Mouse (Mus musculus) hindbrain, embryonic 13.5 days (tissue): ENCODE measurements at regions not wholly inside any gene's neighbourhood (a gene's known extent, or its start where the extent isn't known, plus 50 kb on each side); places are given as distances from the start of the nearest gene placed in this dataset.

ENCODE experiments used
- ATAC-seq: fragments of 200-750 bp; cut with Nextera tagmentation; 2 replicates; pipeline ENCODE4 v1.8.0; 2017; ENCODE audit warnings: moderate TSS enrichment; ENCODE audit not compliant: low FRiP score
- H3K27ac ChIP-seq: fragments of 300-500 bp; sonication (generic); 2 replicates; pipeline ENCODE4 v1.5.1; 2015; ENCODE audit warnings: inconsistent platforms, mild to moderate bottlenecking, moderate library complexity
- H3K27me3 ChIP-seq: fragments of 300-500 bp; sonication (generic); 2 replicates; pipeline ENCODE4 v1.6.1; 2015; ENCODE audit warnings: mild to moderate bottlenecking, inconsistent platforms
- H3K36me3 ChIP-seq: fragments of 300-500 bp; sonication (generic); 2 replicates; pipeline ENCODE4 v1.6.1; 2015; ENCODE audit warnings: mild to moderate bottlenecking, inconsistent platforms
- H3K4me1 ChIP-seq: fragments of 300-500 bp; sonication (generic); replicated peaks from 2 replicates; pipeline ENCODE4 v1.6.1; 2015; ENCODE audit warnings: inconsistent platforms
- H3K4me2 ChIP-seq: fragments of 300-500 bp; sonication (generic); 2 replicates; pipeline ENCODE4 v1.6.1; 2015; ENCODE audit warnings: inconsistent platforms, mild to moderate bottlenecking, moderate library complexity
- H3K4me3 ChIP-seq: fragments of 300-500 bp; sonication (generic); 2 replicates; pipeline ENCODE4 v1.5.1; 2015; ENCODE audit warnings: mild to moderate bottlenecking, inconsistent platforms
- H3K9ac ChIP-seq: fragments of 300-500 bp; sonication (generic); 2 replicates; pipeline ENCODE4 v1.6.1; 2015; ENCODE audit warnings: mild to moderate bottlenecking, inconsistent platforms
- H3K9me3 ChIP-seq: fragments of 300-500 bp; sonication (generic); 2 replicates; pipeline ENCODE4 v1.6.1; 2016; ENCODE audit warnings: inconsistent platforms
- WGBS: fragments of 180-500 bp; shearing (Covaris S2); methylation state at CpG from one replicate; pipeline ENCODE4 v1.1.7; 2015; 5-methylcytosine and 5-hydroxymethylcytosine counted together

DNA sequence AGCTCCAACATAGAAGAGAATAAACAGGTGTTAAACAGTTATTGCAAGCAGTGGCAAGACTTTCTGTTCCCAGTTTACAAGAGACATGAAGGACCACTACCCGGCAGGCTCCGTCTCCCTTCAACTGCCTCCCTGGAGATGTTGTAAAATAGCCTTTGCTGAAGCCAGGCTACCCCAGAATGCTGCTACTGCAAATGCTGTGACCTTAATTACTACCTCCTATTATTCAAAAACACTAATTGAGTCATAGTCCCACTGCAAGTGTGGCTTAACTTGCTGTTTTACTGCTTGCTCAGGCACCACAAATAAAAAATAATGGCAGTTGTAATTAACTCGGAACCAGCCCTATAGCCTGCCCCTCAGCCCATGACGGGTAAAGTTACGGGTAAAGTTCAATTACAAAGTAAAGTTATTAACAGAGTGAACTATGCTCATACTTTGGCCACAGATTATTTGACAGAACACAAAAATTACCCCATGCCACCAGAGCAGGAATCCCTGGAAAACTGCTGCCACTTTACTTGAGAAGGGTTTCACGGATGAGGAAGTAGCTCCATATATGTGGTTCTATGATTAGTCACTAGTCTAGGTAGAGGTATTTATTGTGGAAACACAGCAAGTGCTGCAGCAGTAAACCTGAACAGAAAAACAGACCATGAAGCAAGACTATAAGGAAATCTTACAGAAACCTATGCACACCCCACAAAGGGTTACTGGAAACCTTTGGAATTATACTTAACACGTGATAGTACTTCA, 267.6 kb downstream of the Rnf152 start:
- H3K4me2 ChIP-seq, result no peak overlapping the region
- no peak overlapping the region for H3K9ac ChIP-seq
- ATAC-seq, result no peak
- no peaks in the 10 kb centered on the region for H3K27me3 ChIP-seq
- no peaks in the 10 kb centered on the region for H3K36me3 ChIP-seq
- H3K4me3 ChIP-seq, result no peak overlapping the region
- no peak overlapping the region for H3K27ac ChIP-seq
- no peaks in the 10 kb centered on the region for H3K9me3 ChIP-seq
- H3K4me1 ChIP-seq, result no peaks in the 10 kb centered on the region
- 78% methylated on average over 7 of the region's 7 CpGs for WGBS

DNA sequence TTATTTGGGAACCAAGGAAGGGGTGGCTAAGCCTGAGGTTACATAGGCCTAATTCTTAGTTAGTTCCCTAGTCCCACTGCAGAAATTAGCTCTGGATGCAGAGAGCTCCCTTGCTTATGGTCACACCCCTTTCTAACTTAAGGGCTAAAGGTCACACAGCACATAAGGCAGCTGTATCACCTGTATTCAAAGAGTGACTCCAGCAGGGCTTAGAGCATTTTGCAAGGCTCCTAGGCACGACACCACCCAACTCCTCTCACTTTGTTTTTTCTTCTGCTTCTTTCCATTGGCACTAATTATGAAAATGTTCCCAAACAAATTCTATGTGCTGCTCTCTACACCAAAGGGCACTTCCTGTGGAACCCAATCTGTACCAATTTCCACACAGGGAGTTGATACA, 268.9 kb downstream of the Rnf152 start:
- 70% methylated on average over 1 of the region's 1 CpGs for WGBS
- H3K9ac ChIP-seq, result no peak overlapping the region
- no peaks in the 10 kb centered on the region for H3K4me1 ChIP-seq
- H3K4me2 ChIP-seq, result no peak overlapping the region
- H3K9me3 ChIP-seq, result no peaks in the 10 kb centered on the region
- no peaks in the 10 kb centered on the region for H3K36me3 ChIP-seq
- no peak for ATAC-seq
- no peak overlapping the region for H3K4me3 ChIP-seq
- H3K27me3 ChIP-seq, result no peaks in the 10 kb centered on the region
- H3K27ac ChIP-seq, result no peak overlapping the region

DNA sequence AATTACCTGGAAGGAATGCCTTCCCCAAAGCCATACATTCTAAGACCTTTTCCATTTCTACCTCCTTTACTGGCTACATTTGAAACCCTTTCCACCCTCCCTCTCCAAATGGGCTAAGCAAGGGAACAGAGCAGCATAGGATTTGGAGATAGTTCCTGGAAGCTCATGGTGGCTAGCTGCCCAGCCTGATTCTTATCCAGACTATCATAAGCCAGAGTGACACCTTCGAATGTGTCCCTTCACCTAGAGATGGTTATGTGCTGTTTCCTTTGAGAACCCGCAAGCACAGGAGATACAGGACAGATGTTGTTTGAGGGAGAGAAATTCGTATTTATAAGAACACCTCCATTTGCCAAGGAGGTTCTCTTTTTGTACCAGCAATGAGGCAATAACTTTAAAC, 272.0 kb downstream of the Rnf152 start:
- ATAC-seq, result no peak
- WGBS, result 94% methylated on average over 3 of the region's 3 CpGs
- Histone ChIP-seq H3K36me3 (no peaks in the 10 kb centered on the region), H3K27ac (no peak overlapping the region), H3K9me3 (no peaks in the 10 kb centered on the region), H3K27me3 (no peaks in the 10 kb centered on the region), H3K4me2 (no peak overlapping the region), H3K9ac (no peak overlapping the region), H3K4me1 (no peaks in the 10 kb centered on the region), H3K4me3 (no peak overlapping the region)

GRCm38 (mm10) chr1:105083551-105084103, 272.9 kb downstream of the Rnf152 start:
- no peak overlapping the region for H3K27ac ChIP-seq
- H3K36me3 ChIP-seq, result no peaks in the 10 kb centered on the region
- no peaks in the 10 kb centered on the region for H3K27me3 ChIP-seq
- H3K9me3 ChIP-seq, result no peaks in the 10 kb centered on the region
- H3K4me2 ChIP-seq, result no peak overlapping the region
- no peak overlapping the region for H3K9ac ChIP-seq
- 67% methylated on average over 6 of the region's 6 CpGs for WGBS
- no peak for ATAC-seq
- H3K4me3 ChIP-seq, result no peak overlapping the region
- no peaks in the 10 kb centered on the region for H3K4me1 ChIP-seq

DNA sequence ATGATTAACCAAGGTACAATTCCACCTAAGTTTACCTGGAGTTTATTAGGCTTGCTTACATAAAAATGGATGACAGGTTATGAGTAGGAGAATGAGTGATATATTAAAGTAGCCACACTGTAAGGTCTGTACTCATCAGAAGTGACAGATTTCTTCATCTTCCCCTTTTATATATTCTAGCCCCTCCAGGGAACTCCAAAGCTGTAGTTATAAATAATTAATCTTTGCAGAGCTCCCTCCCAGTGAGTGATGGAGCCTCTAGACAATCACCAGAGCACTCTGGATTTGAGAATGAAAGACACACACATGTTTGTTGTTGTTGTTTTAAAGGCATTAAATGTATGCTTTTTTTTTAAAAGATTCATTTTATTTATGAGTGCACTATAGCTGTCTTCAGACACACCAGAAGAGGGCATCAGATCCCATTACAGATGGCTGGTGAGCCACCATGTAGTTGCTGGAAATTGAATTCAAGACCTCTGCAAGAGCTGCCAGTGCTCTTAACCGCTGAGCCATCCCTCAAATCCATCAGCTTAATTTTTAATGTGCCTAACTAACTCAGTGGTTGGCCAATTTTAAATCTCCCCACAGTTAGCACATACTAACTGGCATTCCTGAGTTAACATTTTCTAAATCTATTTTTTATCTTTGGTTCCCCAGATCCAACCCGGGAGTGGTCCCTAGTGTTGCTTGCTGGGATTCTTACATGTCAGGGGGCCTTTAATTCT, 273.5 kb downstream of the Rnf152 start:
- Histone ChIP-seq H3K4me2 (no peak overlapping the region), H3K9me3 (no peaks in the 10 kb centered on the region), H3K36me3 (no peaks in the 10 kb centered on the region), H3K4me1 (no peaks in the 10 kb centered on the region), H3K4me3 (no peak overlapping the region), H3K27me3 (no peaks in the 10 kb centered on the region), H3K9ac (no peak overlapping the region), H3K27ac (no peak overlapping the region)
- 85% methylated on average over 2 of the region's 2 CpGs for WGBS
- no peak for ATAC-seq

- Histone ChIP-seq H3K9ac (no peak overlapping the region), H3K4me1 (no peaks in the 10 kb centered on the region), H3K36me3 (no peaks in the 10 kb centered on the region), H3K4me2 (no peak overlapping the region), H3K27ac (no peak overlapping the region), H3K27me3 (no peaks in the 10 kb centered on the region), H3K4me3 (no peak overlapping the region), H3K9me3 (no peaks in the 10 kb centered on the region)
- 79% methylated on average over 2 of the region's 2 CpGs for WGBS
- no peak for ATAC-seq
Measured at GRCm38 (mm10) chr1:105081942-105082341, 274.6 kb downstream of the Rnf152 start.

DNA sequence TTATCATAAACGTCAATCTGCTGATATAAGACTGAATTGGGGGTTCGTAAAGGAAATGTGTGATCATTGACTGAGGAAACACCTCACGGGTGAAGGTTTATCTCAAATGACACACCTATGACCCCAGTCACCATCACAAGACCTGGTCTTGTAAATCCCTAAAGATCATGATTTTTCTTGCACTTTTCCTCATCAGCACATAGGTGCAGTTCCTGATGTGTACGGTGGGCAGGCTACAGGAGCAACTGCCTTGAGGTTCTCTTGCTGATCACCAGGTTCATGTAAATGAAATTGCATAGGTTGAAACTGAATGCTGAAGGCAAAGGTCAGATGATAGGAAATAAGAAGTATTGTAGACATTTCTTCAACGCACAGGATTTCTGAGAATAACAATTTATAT, 277.1 kb downstream of the Rnf152 start:
- Histone ChIP-seq H3K4me1 (no peaks in the 10 kb centered on the region), H3K9me3 (no peaks in the 10 kb centered on the region), H3K9ac (no peak overlapping the region), H3K36me3 (no peaks in the 10 kb centered on the region), H3K4me2 (no peak overlapping the region), H3K27me3 (no peaks in the 10 kb centered on the region), H3K4me3 (no peak overlapping the region), H3K27ac (no peak overlapping the region)
- 92% methylated on average over 5 of the region's 5 CpGs for WGBS
- no peak for ATAC-seq

DNA sequence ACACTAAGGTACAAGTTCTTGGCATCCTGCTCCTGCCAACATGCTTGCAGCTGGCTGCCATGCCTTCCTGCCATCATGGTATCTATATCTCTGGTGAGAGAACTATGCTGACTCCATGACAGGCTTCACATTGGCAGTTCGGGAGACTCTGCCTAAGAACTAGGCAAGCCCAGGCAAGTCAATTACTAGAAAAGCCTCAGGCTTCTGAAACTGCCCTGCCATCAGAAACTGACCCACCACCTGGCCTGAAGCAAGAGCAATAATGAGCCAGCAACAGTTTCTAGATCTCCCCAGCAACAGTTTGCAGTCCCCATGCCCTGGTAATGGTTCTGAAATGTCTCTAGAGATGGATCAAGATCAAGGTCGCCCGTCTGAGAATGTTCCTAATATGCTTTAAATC, 280.8 kb downstream of the Rnf152 start:
- ATAC-seq, result no peak
- 92% methylated on average over 3 of the region's 3 CpGs for WGBS
- H3K27ac ChIP-seq, result no peak overlapping the region

GRCm38 (mm10) chr1:105074326-105074725, 282.2 kb downstream of the Rnf152 start:
- Histone ChIP-seq H3K4me1 (no peaks in the 10 kb centered on the region), H3K4me3 (no peak overlapping the region), H3K27ac (no peak overlapping the region), H3K36me3 (no peaks in the 10 kb centered on the region), H3K27me3 (no peaks in the 10 kb centered on the region), H3K9ac (no peak overlapping the region), H3K9me3 (no peaks in the 10 kb centered on the region), H3K4me2 (no peak overlapping the region)
- 92% methylated on average over 1 of the region's 1 CpGs for WGBS
- ATAC-seq, result no peak

More for the DNA sequence above, 280.8 kb downstream of the Rnf152 start:
- H3K36me3 ChIP-seq, result no peaks in the 10 kb centered on the region
- no peak overlapping the region for H3K9ac ChIP-seq
- H3K27me3 ChIP-seq, result no peaks in the 10 kb centered on the region
- H3K4me1 ChIP-seq, result no peaks in the 10 kb centered on the region
- H3K4me3 ChIP-seq, result no peak overlapping the region
- no peaks in the 10 kb centered on the region for H3K9me3 ChIP-seq
- H3K4me2 ChIP-seq, result no peak overlapping the region

- Histone ChIP-seq H3K36me3 (no peaks in the 10 kb centered on the region), H3K4me1 (no peaks in the 10 kb centered on the region), H3K4me3 (no peak overlapping the region), H3K4me2 (no peak overlapping the region), H3K27ac (no peak overlapping the region), H3K9ac (no peak overlapping the region), H3K27me3 (no peaks in the 10 kb centered on the region), H3K9me3 (no peaks in the 10 kb centered on the region)
- ATAC-seq, result no peak
- 46% methylated on average over 3 of the region's 3 CpGs for WGBS
Measured at GRCm38 (mm10) chr1:105070661-105071455, 285.7 kb downstream of the Rnf152 start.

DNA sequence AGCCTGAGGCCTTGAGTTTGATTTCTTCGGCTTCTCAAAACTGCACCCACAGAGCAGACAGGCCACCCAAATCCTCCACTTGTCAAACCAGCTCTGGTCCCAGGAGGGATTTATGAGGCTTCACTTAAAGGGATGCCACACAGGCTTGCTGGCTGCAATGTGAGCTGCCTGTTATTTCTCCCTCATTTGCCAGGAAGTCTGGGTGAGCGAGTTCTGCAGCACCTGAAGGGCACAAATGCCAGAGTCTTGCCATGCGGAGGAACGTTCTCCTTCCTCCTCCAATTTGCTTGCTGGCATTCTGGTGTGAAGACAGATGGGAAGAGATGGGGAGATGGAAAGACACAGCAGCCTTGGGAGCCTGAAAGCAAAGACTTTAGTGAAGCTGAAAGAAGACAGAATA, 288.6 kb downstream of the Rnf152 start:
- Histone ChIP-seq H3K4me2 (no peak overlapping the region), H3K9ac (no peak overlapping the region), H3K9me3 (no peaks in the 10 kb centered on the region), H3K4me1 (no peaks in the 10 kb centered on the region), H3K27ac (no peak overlapping the region), H3K4me3 (no peak overlapping the region), H3K27me3 (no peaks in the 10 kb centered on the region), H3K36me3 (no peaks in the 10 kb centered on the region)
- no peak for ATAC-seq
- 80% methylated on average over 4 of the region's 4 CpGs for WGBS

DNA sequence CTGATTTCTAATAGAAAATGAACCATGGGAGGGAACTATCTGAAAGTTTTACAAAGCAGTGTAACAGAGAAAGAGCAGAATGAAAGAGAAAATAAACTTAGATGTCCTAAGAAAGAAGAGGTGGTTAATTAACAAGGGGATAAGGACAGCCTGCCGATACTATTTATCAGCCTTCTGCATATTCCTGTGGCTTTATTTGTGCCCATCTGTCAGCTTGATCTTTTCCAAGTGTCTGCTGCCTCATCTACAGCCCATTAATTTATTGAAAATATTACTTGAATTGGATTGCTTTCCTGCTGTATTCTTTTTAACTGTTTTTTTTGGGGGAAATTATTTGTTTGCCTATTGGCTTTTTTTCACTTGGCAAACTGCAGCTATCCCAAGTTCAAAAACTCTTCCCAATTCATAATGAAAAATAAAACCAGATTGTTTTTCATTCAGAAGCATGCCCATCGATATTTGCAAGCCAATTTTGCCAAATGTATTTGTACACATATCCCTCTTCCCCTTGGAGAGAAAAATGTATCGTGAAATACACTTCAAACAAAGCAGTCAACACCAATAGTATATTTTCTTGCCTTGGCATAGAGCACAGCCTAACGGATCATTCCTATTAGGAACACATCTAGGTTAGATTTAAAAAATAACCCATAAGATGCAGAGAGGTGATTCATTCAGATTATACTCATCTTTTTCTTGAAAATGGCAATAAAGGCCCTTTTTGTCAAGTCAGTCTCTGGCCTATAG, 289.3 kb downstream of the Rnf152 start:
- no peak overlapping the region for H3K4me3 ChIP-seq
- no peak overlapping the region for H3K9ac ChIP-seq
- no peaks in the 10 kb centered on the region for H3K4me1 ChIP-seq
- no peak overlapping the region for H3K4me2 ChIP-seq
- no peak overlapping the region for H3K27ac ChIP-seq
- H3K9me3 ChIP-seq, result no peaks in the 10 kb centered on the region
- ATAC-seq, result no peak
- H3K27me3 ChIP-seq, result no peaks in the 10 kb centered on the region
- H3K36me3 ChIP-seq, result no peaks in the 10 kb centered on the region
- 80% methylated on average over 4 of the region's 4 CpGs for WGBS
